Mouse (Mus musculus): ENCODE measurements around the gene Lhpp. TPM values are rescaled to one million over a fixed set of nuclear protein-coding genes. Genes with fewer than 3 reads are reported as not detected.
"Not testable (repeated sequence)": the region's sequence is repeated elsewhere in the genome, so short reads cannot be mapped to it uniquely, and the experiment has no call there.

Gene Lhpp
- polyA plus RNA-seq, 1 experiment from 2014 or later: 12.1 TPM

DNA sequence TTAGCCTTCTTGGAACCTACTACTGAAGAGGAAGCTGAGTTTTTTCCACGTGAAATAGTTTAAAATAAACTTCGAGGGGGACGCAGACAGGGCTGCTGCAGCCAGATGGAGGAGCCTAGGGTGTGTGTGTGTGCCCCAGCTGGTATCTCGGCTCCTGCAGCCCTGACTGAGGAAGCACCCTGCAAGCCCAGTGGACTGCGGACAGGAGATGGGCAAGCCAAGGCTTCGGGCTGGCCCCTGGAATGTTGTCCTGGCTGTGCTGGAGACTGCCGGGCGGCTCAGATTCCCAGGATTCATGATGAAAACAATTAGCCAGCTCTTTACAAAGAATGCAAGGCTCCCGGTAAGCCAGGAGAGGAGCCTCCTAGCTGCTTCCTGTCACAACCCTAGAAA, 47.6 kb downstream of the Lhpp start:
- H3K4me2 ChIP-seq: no peak overlapping the region
- 8% methylated on average over 9 of the region's 9 CpGs for WGBS
- H3K27me3 ChIP-seq: peaks cover 50% of the 10 kb centered on the region
- peak overlapping the region; percentile 53; the same call in 1 of the 2 replicates for H3K27ac ChIP-seq
- ATAC-seq (ENCODE audit: low FRiP score): no peak
- no peaks in the 10 kb centered on the region for H3K9me3 ChIP-seq
- H3K36me3 ChIP-seq (replicated peaks): no peaks in the 10 kb centered on the region
- H3K9ac ChIP-seq: 0 out of 2 replicates have a peak overlapping the region, but pooled peaks have one; percentile 25
- H3K4me1 ChIP-seq: peaks cover 48% of the 10 kb centered on the region
- no peak overlapping the region for H3K4me3 ChIP-seq (replicated peaks)

DNA sequence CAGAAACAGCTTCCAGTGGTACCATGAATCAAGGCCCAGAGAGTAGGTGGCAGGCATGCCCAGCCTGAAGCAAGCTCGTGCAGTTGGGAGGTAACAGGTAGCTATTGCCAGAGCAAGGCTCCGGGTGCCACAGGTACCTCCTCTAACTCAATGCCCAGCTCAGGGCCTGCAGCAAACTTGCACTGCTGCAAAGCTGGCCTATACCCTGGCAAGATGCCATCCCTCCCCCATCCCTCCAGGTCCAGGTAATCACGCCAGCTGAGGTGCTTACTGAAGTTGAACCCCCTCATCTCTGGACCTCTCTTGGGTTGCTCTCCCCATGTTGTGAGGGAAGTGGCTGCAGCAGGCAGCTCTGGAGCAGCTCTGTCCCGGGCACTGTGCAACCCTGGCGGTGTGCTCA, 48.2 kb downstream of the Lhpp start:
- 0 out of 2 replicates have a peak overlapping the region, but pooled peaks have one; percentile 53 for H3K27ac ChIP-seq
- H3K4me2 ChIP-seq: no peak overlapping the region
- no peaks in the 10 kb centered on the region for H3K36me3 ChIP-seq (replicated peaks)
- 76% methylated on average over 5 of the region's 5 CpGs for WGBS
- no peaks in the 10 kb centered on the region for H3K9me3 ChIP-seq
- no peak overlapping the region for H3K9ac ChIP-seq
- no peak for ATAC-seq (ENCODE audit: low FRiP score)
- no peak overlapping the region for H3K4me3 ChIP-seq (replicated peaks)
- H3K27me3 ChIP-seq: peaks cover 57% of the 10 kb centered on the region
- H3K4me1 ChIP-seq: peaks cover 52% of the 10 kb centered on the region

GRCm38 (mm10) chr7:132659633-132660032, 49.2 kb downstream of the Lhpp start:
- H3K4me3 ChIP-seq (replicated peaks): no peak overlapping the region
- H3K27me3 ChIP-seq: peaks cover 65% of the 10 kb centered on the region
- H3K27ac ChIP-seq: no peak overlapping the region
- H3K9me3 ChIP-seq: no peaks in the 10 kb centered on the region
- WGBS: 78% methylated on average over 7 of the region's 7 CpGs
- no peak overlapping the region for H3K9ac ChIP-seq
- no peak for ATAC-seq (ENCODE audit: low FRiP score)
- peaks cover 57% of the 10 kb centered on the region for H3K4me1 ChIP-seq
- H3K4me2 ChIP-seq: no peak overlapping the region
- H3K36me3 ChIP-seq (replicated peaks): no peaks in the 10 kb centered on the region

- ATAC-seq (ENCODE audit: low FRiP score); H3K9me3 ChIP-seq; H3K4me3 ChIP-seq (replicated peaks); H3K36me3 ChIP-seq (replicated peaks); H3K27ac ChIP-seq; H3K9ac ChIP-seq; H3K4me2 ChIP-seq: not testable (repeated sequence)
- 69% methylated on average over 6 of the region's 6 CpGs for WGBS
- Histone ChIP-seq H3K4me1 (peaks cover 53% of the 10 kb centered on the region), H3K27me3 (peaks cover 68% of the 10 kb centered on the region)
These were observed 52.4 kb downstream of the Lhpp start for GRCm38 (mm10) chr7:132662831-132663230.

- WGBS: 59% methylated on average over 6 of the region's 6 CpGs
- ATAC-seq (ENCODE audit: low FRiP score): peak; percentile 31; the same call in 1 of the 2 replicates
- Histone ChIP-seq H3K9ac (no peak overlapping the region), H3K36me3 (replicated peaks) (no peaks in the 10 kb centered on the region), H3K4me2 (no peak overlapping the region), H3K27ac (no peak overlapping the region), H3K4me3 (replicated peaks) (no peak overlapping the region), H3K9me3 (no peaks in the 10 kb centered on the region), H3K27me3 (peaks cover 57% of the 10 kb centered on the region), H3K4me1 (peaks cover 40% of the 10 kb centered on the region)
These were observed 54.4 kb downstream of the Lhpp start for GRCm38 (mm10) chr7:132664815-132665214.

DNA sequence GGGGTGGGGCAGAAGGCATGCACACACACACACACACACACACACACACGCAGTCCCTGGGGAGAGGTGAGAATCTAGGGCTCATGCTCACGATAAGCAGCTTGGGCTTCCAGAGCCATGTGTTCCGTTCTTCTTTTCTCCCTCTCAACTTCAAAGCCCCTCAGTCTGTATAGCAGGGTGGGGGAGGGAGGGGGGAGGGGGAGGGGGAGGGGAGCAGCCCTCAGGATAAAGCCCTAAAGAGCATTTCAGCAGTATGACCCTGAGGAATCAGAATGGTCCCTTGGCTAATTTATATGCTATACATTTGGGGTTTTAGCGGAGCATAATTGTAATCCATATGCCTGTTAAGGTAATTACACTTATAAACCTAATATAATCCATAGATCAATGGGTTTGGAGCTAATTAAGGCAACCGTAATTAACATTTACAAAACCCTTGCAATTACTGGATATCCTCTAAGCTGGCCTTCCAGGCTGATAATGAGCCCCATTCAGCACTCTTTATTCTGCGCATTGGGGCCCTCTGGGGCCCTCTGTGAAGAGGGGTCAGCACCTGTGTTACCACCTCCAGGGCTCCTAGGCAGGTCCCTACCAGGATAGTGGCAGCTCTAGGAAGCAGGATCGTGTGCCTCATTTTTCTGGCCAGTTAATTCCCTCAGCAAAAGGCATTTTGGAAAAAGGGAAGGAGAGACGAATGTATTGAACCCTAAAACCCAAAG, 55.4 kb downstream of the Lhpp start:
- peak; percentile 82 for ATAC-seq (ENCODE audit: low FRiP score)
- Histone ChIP-seq H3K27ac (peak overlapping the region; percentile 69), H3K36me3 (replicated peaks) (no peaks in the 10 kb centered on the region), H3K4me3 (replicated peaks) (no peak overlapping the region), H3K9me3 (no peaks in the 10 kb centered on the region), H3K27me3 (peaks cover 52% of the 10 kb centered on the region), H3K4me2 (peak overlapping the region; percentile 32), H3K9ac (peak overlapping the region; percentile 17; the same call in 1 of the 2 replicates), H3K4me1 (peaks cover 32% of the 10 kb centered on the region)
- 6% methylated on average over 7 of the region's 8 CpGs for WGBS

DNA sequence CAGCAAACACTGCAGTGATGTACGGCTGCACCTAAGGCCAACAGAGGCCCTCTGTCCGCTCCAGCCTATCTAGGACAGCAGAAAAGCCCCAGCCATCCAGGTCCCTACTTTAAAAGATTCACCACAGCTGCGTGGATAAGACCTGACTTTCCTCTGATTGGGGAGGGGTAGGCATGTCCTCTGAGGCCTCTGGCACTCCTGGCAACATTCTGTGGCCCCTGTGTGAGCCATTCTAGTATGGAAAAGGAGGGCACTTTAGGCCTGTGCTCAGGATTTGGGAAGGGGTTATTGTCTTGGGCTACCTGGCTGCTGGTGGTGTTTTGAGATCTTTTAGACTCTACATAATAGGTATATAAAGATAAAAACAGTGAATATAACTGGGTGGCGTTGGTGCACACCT, 56.1 kb downstream of the Lhpp start:
- H3K27ac ChIP-seq: peak overlapping the region; percentile 47
- H3K4me2 ChIP-seq: no peak overlapping the region
- no peaks in the 10 kb centered on the region for H3K9me3 ChIP-seq
- H3K4me3 ChIP-seq (replicated peaks): no peak overlapping the region
- no peak for ATAC-seq (ENCODE audit: low FRiP score)
- no peaks in the 10 kb centered on the region for H3K36me3 ChIP-seq (replicated peaks)
- peaks cover 26% of the 10 kb centered on the region for H3K4me1 ChIP-seq
- peaks cover 49% of the 10 kb centered on the region for H3K27me3 ChIP-seq
- H3K9ac ChIP-seq: no peak overlapping the region
- WGBS: 54% methylated on average over 4 of the region's 4 CpGs

- 44% methylated on average over 2 of the region's 2 CpGs for WGBS
- H3K4me2 ChIP-seq: no peak overlapping the region
- ATAC-seq (ENCODE audit: low FRiP score): no peak
- no peak overlapping the region for H3K27ac ChIP-seq
- no peak overlapping the region for H3K4me3 ChIP-seq (replicated peaks)
- peaks cover 22% of the 10 kb centered on the region for H3K4me1 ChIP-seq
- H3K9me3 ChIP-seq: no peaks in the 10 kb centered on the region
- no peak overlapping the region for H3K9ac ChIP-seq
- H3K27me3 ChIP-seq: peaks cover 34% of the 10 kb centered on the region
- H3K36me3 ChIP-seq (replicated peaks): no peaks in the 10 kb centered on the region
These were observed 58.2 kb downstream of the Lhpp start for GRCm38 (mm10) chr7:132668604-132669003.

DNA sequence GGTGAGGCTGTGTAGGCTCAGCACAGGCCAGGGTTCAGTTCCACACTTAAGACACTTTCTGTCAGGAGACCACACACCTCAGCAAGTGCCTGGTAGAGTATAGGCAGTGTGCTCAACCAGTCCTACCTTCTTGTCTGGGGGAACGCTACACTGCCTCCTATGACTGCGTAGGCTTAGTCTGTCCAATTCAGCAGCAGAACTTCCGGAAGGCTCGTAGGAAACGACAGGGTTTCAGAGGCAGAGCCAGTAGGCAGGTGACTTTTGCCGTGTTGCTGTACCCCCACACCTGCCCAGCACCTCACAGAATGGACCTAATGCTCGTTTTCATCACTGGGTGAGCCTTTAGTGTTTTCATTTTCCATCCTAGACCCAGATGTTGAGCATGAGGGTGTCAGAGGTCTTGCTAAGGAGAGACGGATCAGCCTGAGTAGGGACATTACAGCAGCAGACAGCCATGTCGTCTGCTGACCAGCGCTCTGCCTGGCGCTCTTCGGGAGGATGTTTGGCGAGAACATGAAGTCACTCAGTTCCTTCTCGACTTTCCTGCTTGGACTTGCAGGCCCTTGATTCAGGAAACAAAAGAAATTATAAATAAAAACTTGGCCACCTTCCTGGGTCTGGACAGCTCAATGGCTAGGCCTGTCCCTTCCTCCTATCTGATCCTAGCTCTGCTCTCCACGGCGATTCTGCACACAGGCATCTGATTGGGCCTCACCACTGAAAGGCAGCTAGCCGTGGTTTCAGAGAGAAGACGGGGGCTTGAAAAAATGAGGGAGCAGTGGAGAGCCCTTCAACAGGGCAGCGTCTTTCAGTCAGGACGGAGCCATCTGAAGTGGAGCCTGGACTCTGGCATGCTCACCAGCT, 59.8 kb downstream of the Lhpp start:
- ATAC-seq (ENCODE audit: low FRiP score): no peak
- Histone ChIP-seq H3K4me3 (replicated peaks) (no peak overlapping the region), H3K4me1 (peaks cover 17% of the 10 kb centered on the region), H3K27ac (no peak overlapping the region), H3K27me3 (peaks cover 21% of the 10 kb centered on the region), H3K4me2 (no peak overlapping the region), H3K9ac (no peak overlapping the region), H3K36me3 (replicated peaks) (no peaks in the 10 kb centered on the region), H3K9me3 (no peaks in the 10 kb centered on the region)
- 89% methylated on average over 20 of the region's 20 CpGs for whole genome bisulfite sequencing

DNA sequence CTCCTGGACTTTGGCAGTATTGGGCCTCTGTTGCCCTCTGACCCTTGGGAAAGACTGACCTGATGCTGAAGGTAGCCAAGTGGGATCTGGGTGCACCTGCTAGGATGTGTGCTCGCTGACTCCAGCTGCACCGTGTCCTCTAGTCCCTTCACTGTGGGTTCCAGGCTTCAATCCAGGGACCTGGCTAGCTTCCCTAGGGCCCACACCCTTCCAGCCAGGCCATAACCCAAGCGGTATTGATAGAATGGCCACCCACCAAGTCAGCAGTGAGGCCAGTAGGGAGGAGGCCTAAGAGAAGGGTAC, 60.4 kb downstream of the Lhpp start:
- Histone ChIP-seq H3K9ac (no peak overlapping the region), H3K27me3 (peaks cover 21% of the 10 kb centered on the region), H3K4me1 (peaks cover 11% of the 10 kb centered on the region), H3K36me3 (replicated peaks) (no peaks in the 10 kb centered on the region), H3K4me2 (no peak overlapping the region), H3K9me3 (no peaks in the 10 kb centered on the region), H3K27ac (no peak overlapping the region), H3K4me3 (replicated peaks) (no peak overlapping the region)
- no peak for ATAC-seq (ENCODE audit: low FRiP score)
- WGBS: 92% methylated on average over 3 of the region's 3 CpGs

GRCm38 (mm10) chr7:132672481-132672959, 62.1 kb downstream of the Lhpp start:
- WGBS: 81% methylated on average over 7 of the region's 7 CpGs
- no peak for ATAC-seq (ENCODE audit: low FRiP score)

GRCm38 (mm10) chr7:132673931-132674755, 63.7 kb downstream of the Lhpp start:
- Histone ChIP-seq H3K36me3 (replicated peaks) (no peaks in the 10 kb centered on the region), H3K4me2 (no peak overlapping the region), H3K4me1 (peaks cover 6% of the 10 kb centered on the region), H3K4me3 (replicated peaks) (no peak overlapping the region), H3K27me3 (peaks cover 9% of the 10 kb centered on the region), H3K9me3 (no peaks in the 10 kb centered on the region), H3K9ac (no peak overlapping the region), H3K27ac (no peak overlapping the region)
- 61% methylated on average over 17 of the region's 17 CpGs for WGBS
- ATAC-seq (ENCODE audit: low FRiP score): no peak

More at GRCm38 (mm10) chr7:132672481-132672959, 62.1 kb downstream of the Lhpp start:
- no peak overlapping the region for H3K9ac ChIP-seq
- H3K27ac ChIP-seq: no peak overlapping the region
- H3K36me3 ChIP-seq (replicated peaks): no peaks in the 10 kb centered on the region
- H3K4me2 ChIP-seq: no peak overlapping the region
- no peak overlapping the region for H3K4me3 ChIP-seq (replicated peaks)
- peaks cover 15% of the 10 kb centered on the region for H3K27me3 ChIP-seq
- peaks cover 6% of the 10 kb centered on the region for H3K4me1 ChIP-seq
- no peaks in the 10 kb centered on the region for H3K9me3 ChIP-seq
